Mouse (Mus musculus): Measurements from ENCODE around the gene Sec61a1.

Sec61a1 gene

GRCm38 (mm10) chr6:88518404-88519263 lies at the start of gene Sec61a1:
Sec61a1 (minus strand) TSS chr6:88518905.
- peak; percentile 95 for DNase-seq (ENCODE audit: low spot score)

GRCm38 (mm10) chr6:88566676-88567075 lies 48.0 kb upstream of the Sec61a1 start:
- no peak for DNase-seq (ENCODE audit: low spot score)

DNA sequence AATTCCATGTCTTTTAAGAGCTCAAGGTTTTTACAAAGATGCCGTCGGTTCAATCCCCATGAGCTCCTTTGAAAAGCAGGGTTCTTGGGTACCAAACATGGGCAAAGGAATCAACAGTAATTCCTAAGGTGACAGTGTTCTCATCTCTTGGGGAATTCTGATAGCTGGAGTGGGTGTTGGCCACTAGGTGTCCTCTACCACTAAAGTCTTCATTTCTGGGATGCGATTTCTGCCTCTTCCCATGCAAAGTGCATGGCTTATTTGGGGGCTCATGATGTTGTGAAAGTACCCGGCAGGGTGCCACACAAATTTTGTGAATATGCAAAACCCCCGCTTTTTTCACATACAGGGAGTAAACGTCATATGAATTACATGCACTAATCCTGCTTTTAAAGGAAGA lies 46.3 kb upstream of the Sec61a1 start:
- no peak for DNase-seq (ENCODE audit: low spot score)

GRCm38 (mm10) chr6:88560156-88560555 lies 41.5 kb upstream of the Sec61a1 start:
- no peak for DNase-seq (ENCODE audit: low spot score)

GRCm38 (mm10) chr6:88559688-88560087 lies 41.0 kb upstream of the Sec61a1 start:
- DNase-seq (ENCODE audit: low spot score): no peak

DNA sequence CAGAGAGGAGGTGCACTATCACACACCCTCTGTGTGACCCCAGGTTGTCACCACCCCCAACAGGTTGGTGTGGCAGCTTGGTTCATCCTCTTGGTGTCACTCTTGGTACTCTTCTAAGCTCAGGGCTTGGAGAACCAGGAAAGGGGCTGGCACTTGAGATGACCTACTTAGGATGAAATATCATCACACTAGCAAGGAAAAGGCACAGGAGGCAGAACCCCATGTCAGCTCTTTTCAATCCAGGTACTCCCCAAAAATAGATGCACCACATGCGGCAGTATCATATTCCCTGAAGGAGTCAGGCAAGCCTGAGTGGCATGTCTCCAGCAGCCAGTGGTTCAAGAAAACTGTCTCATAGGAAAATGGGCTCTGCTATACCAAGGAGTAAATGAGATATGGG lies 39.4 kb upstream of the Sec61a1 start:
- DNase-seq (ENCODE audit: low spot score): no peak

GRCm38 (mm10) chr6:88557548-88557947 lies 38.8 kb upstream of the Sec61a1 start:
- DNase-seq (ENCODE audit: low spot score): no peak

DNA sequence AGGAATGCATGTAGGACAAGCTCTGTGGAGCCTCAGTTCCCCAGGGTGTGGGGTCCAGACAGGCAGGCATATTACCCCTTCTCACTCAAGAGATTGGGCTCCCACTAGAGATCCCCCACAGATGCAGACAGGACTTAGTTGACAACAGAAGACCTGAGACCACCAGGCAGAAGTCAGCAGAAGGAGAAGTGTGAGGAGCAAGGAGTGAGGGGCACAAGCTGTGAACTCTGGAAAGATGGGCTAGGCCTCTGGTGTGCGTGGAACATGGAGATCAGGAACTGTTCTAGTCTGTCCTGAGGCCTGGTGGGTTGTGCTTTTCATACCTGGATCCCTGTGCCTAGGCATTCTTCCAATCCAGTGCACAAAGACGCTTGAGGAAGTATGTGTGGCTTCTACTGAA lies 31.2 kb upstream of the Sec61a1 start:
- no peak for DNase-seq (ENCODE audit: low spot score)

DNA sequence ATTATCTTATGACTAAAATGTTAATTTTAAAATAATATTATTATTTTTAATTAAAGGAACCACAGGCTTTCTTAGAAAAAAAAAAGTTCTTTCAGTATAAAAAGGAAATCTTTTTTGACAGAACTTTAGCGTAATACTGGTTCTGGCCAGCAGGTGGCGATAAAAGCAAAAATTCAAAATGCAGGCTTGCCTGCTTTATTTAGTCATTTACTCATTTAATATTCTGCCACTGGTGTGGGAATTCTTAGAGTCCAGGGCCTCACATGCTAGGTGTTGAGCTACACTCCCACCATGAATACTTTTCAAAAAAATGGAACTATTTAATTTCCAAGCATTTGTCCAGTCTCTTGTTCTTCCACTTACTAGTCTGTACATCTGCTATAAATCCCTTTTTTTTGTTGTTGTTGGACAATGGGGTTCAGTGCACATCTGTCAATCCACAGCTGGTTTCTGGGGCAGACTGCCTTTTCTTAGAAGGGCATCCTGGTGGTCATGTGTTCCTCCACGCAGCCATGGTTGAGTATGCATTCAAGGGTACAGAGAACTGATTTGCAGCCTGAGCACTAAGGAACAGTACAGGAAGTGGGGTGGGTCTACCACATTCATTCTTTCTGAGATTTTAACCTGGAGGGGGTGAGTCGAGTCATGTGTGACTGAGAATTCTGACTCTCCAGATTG lies 30.6 kb upstream of the Sec61a1 start:
- DNase-seq (ENCODE audit: low spot score): no peak

- no peak for DNase-seq (ENCODE audit: low spot score)
These were observed 29.8 kb upstream of the Sec61a1 start for GRCm38 (mm10) chr6:88548405-88549049.

DNA sequence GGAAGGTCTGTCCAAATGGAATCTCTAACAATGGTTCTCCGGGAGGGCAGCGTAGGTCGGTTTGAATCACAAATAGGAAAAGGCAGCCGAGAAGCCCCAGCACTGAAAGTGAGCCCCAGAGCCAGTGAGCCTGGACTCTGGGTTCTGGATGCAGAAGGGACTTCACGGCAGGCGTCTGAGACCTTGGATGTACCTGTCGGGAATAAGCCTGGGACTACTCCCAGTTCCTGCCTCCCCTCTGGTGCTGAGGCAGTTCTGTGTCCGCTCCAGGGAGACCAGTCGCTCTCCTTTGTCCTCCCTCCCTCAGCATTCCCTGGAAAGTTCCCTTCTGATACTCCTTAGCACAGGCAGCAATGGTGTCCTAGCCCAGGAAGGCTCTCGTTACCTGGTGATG lies 26.7 kb upstream of the Sec61a1 start:
- DNase-seq (ENCODE audit: low spot score): no peak

- no peak for DNase-seq (ENCODE audit: low spot score)
These were observed 26.1 kb upstream of the Sec61a1 start for GRCm38 (mm10) chr6:88544644-88545396.

GRCm38 (mm10) chr6:88544241-88544640 lies 25.5 kb upstream of the Sec61a1 start:
- DNase-seq (ENCODE audit: low spot score): no peak

DNA sequence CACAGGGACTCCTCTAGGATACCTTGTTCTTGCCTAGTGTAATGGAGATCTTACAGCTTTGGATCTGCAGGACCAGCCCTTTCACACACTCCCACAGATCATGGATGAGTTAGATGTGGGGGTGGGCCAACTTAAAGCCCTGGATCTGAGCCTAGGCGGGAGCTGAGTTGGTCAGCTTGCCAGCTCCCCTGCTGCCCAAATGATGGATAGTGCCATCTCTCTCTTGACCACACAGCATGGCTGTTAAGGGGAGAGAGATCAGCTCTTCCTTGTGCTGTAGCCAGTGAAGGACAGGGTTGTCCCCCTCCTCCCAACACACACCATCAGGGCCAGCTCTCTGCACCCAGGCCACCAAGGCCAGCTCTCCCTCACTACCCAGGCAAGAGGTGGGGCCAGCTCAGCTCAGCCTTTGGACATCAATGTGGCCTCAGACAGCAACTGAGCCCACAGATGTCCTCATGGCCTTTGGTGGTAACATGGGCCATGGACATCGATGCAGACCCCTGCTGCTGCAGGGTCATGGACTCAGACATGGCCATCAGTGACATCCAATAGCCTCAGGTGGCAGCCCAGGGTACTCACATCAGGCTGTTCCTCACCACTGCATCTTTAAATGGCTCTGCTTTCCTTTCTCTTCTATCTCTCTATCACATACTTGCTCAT lies 21.5 kb upstream of the Sec61a1 start:
- DNase-seq (ENCODE audit: low spot score): no peak

DNA sequence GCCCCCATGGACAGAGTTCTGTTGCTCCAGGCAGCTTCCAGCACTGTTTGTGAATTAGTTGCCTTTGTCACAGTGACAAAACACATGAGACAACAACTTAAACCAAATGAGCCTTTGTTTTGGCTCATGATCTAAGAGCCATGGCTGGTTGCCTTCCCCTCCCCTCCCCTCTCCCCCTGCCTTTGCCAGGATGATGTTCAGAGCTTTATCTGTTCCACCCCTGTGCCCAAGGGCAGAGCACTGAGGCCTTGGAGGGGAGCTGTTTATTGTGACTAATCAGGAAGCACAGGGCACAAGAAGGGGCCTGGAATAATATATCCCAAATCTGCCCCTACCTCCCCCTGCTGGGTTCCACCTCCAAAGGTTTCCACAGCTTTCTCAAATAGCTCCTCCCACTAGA lies 11.6 kb upstream of the Sec61a1 start:
- no peak for DNase-seq (ENCODE audit: low spot score)

DNA sequence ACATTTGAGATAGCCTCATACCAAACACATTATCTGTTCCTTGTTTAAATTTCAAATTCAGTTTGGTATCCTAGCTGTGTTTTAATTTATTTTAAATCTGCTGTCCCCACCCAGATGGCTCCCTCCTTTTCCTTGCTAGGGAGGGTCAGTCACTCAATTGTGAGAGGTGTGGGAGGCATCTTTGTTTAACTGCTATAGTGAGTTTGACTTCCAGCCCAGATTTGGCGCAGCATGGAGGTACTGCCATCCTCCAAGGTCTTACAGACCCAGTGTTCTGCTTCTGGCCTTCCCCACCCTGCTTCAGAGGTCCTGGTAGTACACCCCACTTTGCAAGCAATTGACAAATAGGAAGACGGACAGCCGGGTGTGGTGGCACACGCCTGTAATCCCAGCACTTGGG lies 5.4 kb upstream of the Sec61a1 start:
- DNase-seq (ENCODE audit: low spot score): no peak

DNA sequence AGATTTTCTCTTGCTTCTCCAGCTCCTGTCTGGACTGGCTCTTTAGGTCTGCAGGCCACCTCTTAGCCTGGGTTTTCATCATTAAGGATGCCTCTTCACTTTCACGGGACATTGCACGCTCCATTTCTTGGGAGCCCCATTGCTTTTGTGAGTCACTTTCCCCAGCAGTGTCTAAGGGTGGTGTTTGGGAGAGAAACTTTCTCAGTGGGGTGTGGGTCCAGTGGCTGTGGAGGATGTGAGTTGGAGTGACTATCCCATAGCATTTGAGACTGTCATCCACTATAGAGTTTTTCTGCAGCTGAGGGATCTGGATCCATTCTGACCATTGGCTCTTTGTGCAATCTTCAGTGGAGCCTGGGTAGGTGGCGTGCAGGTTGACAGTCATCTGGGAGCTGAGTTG lies 4.7 kb upstream of the Sec61a1 start:
- no peak for DNase-seq (ENCODE audit: low spot score)

GRCm38 (mm10) chr6:88523043-88523442 lies 4.3 kb upstream of the Sec61a1 start:
- no peak for DNase-seq (ENCODE audit: low spot score)

GRCm38 (mm10) chr6:88522606-88523005 lies 3.9 kb upstream of the Sec61a1 start:
- DNase-seq (ENCODE audit: low spot score): no peak

DNA sequence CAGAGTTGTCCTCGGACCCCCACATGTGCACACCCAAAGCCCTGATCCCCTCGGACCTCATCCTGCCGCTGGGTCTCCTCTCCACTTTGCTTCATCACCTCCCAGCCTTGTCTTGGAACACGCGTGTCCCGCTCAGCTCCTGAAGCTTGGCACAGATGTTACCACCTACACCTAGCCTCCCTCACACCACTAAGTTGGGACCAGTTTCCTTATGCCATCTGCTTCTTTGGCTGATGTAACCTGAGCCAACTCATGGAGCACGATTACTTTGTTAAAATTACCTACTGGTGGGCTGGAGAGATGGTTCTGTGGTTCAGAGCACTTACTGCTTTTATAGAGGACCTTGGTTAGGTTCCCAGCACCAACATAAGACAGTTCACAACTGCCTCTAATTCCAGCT lies 3.1 kb upstream of the Sec61a1 start:
- no peak for DNase-seq (ENCODE audit: low spot score)

- no peak for DNase-seq (ENCODE audit: low spot score)
These were observed 853 bp downstream of the Sec61a1 start for GRCm38 (mm10) chr6:88517701-88518403.

Data from yolk sac, embryonic 10.5 days (tissue).